ENCODE assay signal across 9 mouse cellular contexts in genomic region chr9:114767030-114767429, GRCm38 (mm10). TPM values are rescaled to one million over a fixed set of nuclear protein-coding genes. Genes with fewer than 3 reads are reported as not detected.
DNase-seq lines count a peak whose midpoint lies in the region; ATAC-seq and TF ChIP-seq lines count a peak whose summit lies in the region.
"Had no signal": no experiment of that assay in that cellular context is flagged by ENCODE, and none has a peak within 500 bp of the region (broad histone marks: within the 10 kb centered on the region; RNA-seq: fewer than 3 reads in every experiment).

No protein-coding gene starts in this region.

- H3K4me1 ChIP-seq in lung, postnatal 0 days (ENCODE audit: insufficient read depth, low read depth, low read length): no peaks in the 10 kb centered on the region
- H3K4me1 ChIP-seq in forebrain, embryonic 16.5 days (replicated peaks; ENCODE audit: control insufficient read depth, insufficient read depth, low read length): peaks cover 10% of the 10 kb centered on the region
- peaks cover 16% of the 10 kb centered on the region for H3K4me1 ChIP-seq in limb, embryonic 14.5 days (ENCODE audit: control insufficient read depth, insufficient read depth, low read length)
- H3K4me1 ChIP-seq in liver, embryonic 12.5 days: no peaks in the 10 kb centered on the region

- WGBS in lung, postnatal 0 days: 61% methylated on average over 13 of the region's 13 CpGs
- WGBS in forebrain, embryonic 16.5 days: 27% methylated on average over 13 of the region's 13 CpGs
- WGBS in limb, embryonic 14.5 days: 31% methylated on average over 13 of the region's 13 CpGs
- 86% methylated on average over 13 of the region's 13 CpGs for WGBS in liver, embryonic 12.5 days (ENCODE audit: insufficient replicate concordance)

- no peak overlapping the region for H3K9ac ChIP-seq in lung, postnatal 0 days (replicated peaks; ENCODE audit: low read depth)
- H3K9ac ChIP-seq in forebrain, embryonic 16.5 days (replicated peaks; ENCODE audit: low read depth, low read length): peak overlapping the region; percentile 29; the same call in 1 of the 2 replicates
- H3K9ac ChIP-seq in limb, embryonic 14.5 days (ENCODE audit: low read depth, low read length, severe bottlenecking): peak overlapping the region; percentile 34; the same call in 1 of the 2 replicates
- H3K9ac ChIP-seq in liver, embryonic 12.5 days: no peak overlapping the region

- H3K27ac ChIP-seq in lung, postnatal 0 days (ENCODE audit: low read length): no peak overlapping the region
- H3K27ac ChIP-seq in forebrain, embryonic 16.5 days (ENCODE audit: low read length): peak overlapping the region; percentile 33; the same call in 1 of the 2 replicates
- H3K27ac ChIP-seq in limb, embryonic 14.5 days (replicated peaks; ENCODE audit: low read depth, low read length): peak overlapping the region; percentile 80
- H3K27ac ChIP-seq in liver, embryonic 12.5 days: no peak overlapping the region
- H3K27ac ChIP-seq: macrophage had no signal

- 0 out of 2 replicates have a peak, but pooled peaks have one; percentile 16 for ATAC-seq in lung, postnatal 0 days
- peak; percentile 93 for ATAC-seq in forebrain, embryonic 16.5 days
- peak; percentile 41; the same call in 1 of the 2 replicates for ATAC-seq in limb, embryonic 14.5 days (ENCODE audit: low FRiP score, low read depth)
- ATAC-seq in liver, embryonic 12.5 days: no peak

- H3K9me3 ChIP-seq in lung, postnatal 0 days (ENCODE audit: low read length): no peaks in the 10 kb centered on the region
- H3K9me3 ChIP-seq in forebrain, embryonic 16.5 days (ENCODE audit: control insufficient read depth, low read length): no peaks in the 10 kb centered on the region
- H3K9me3 ChIP-seq in limb, embryonic 14.5 days (ENCODE audit: control insufficient read depth, low read length): no peaks in the 10 kb centered on the region
- no peaks in the 10 kb centered on the region for H3K9me3 ChIP-seq in liver, embryonic 12.5 days (replicated peaks)
- H3K9me3 ChIP-seq: heart, embryonic 13.5 days had no signal

- H3K4me3 ChIP-seq in lung, postnatal 0 days (ENCODE audit: low read depth, low read length): no peak overlapping the region
- H3K4me3 ChIP-seq in forebrain, embryonic 16.5 days (replicated peaks; ENCODE audit: low read length): no peak overlapping the region
- H3K4me3 ChIP-seq in limb, embryonic 14.5 days (replicated peaks; ENCODE audit: low read length): no peak overlapping the region
- no peak overlapping the region for H3K4me3 ChIP-seq in liver, embryonic 12.5 days
- H3K4me3 ChIP-seq: heart, embryonic 13.5 days had no signal

- TF ChIP-seq POLR2A in limb, embryonic 14.5 days (IDR thresholded peaks at IDR 0.05; ENCODE audit: borderline replicate concordance, extremely low read depth, insufficient read depth, insufficient read length): no peak

- H3K36me3 ChIP-seq in lung, postnatal 0 days (ENCODE audit: insufficient read depth, low read length): no peaks in the 10 kb centered on the region
- H3K36me3 ChIP-seq in forebrain, embryonic 16.5 days (ENCODE audit: control insufficient read depth, insufficient read depth): no peaks in the 10 kb centered on the region
- peaks cover 23% of the 10 kb centered on the region for H3K36me3 ChIP-seq in limb, embryonic 14.5 days (ENCODE audit: control insufficient read depth, insufficient read depth, low read length)
- H3K36me3 ChIP-seq in liver, embryonic 12.5 days: peaks cover 23% of the 10 kb centered on the region

- no peak for DNase-seq in lung, postnatal 0 days (ENCODE audit: low spot score)
- no peak for DNase-seq in lung, adult 18-20 months
- DNase-seq in cerebellum, adult 11-12 months: peak; percentile 78
- peak; percentile 31 for DNase-seq in limb, embryonic 14.5 days (ENCODE audit: low spot score)
- no peak for DNase-seq in heart, adult 18-20 months

- no peaks in the 10 kb centered on the region for H3K27me3 ChIP-seq in lung, postnatal 0 days (replicated peaks; ENCODE audit: insufficient read depth, low read length)
- no peaks in the 10 kb centered on the region for H3K27me3 ChIP-seq in forebrain, embryonic 16.5 days (replicated peaks; ENCODE audit: control insufficient read depth, insufficient read depth, low read length)
- H3K27me3 ChIP-seq in limb, embryonic 14.5 days (ENCODE audit: control insufficient read depth, insufficient read depth, low read length): no peaks in the 10 kb centered on the region
- no peaks in the 10 kb centered on the region for H3K27me3 ChIP-seq in liver, embryonic 12.5 days (replicated peaks)
- H3K27me3 ChIP-seq: heart, embryonic 13.5 days had no signal

- TF ChIP-seq EP300 in lung, postnatal 0 days (IDR thresholded peaks at IDR 0.05): no peak

- no peak overlapping the region for H3K4me2 ChIP-seq in lung, postnatal 0 days (replicated peaks; ENCODE audit: low read depth, low read length)
- H3K4me2 ChIP-seq in forebrain, embryonic 16.5 days (ENCODE audit: low read length): no peak overlapping the region
- H3K4me2 ChIP-seq in limb, embryonic 14.5 days (replicated peaks; ENCODE audit: low read depth, low read length, severe bottlenecking): peak overlapping the region; percentile 20; the same call in 1 of the 2 replicates
- H3K4me2 ChIP-seq in liver, embryonic 12.5 days: no peak overlapping the region
- H3K4me2 ChIP-seq: heart, embryonic 13.5 days had no signal

- TF ChIP-seq CTCF in lung, postnatal 0 days (IDR thresholded peaks at IDR 0.05): no peak

RNA-seq across cellular contexts. Expression of gene Cmtm7, which starts 14.6 kb away (rescaled TPM):
- polyA plus RNA-seq in lung, postnatal 0 days (2015; fragmentation: Nextera tagmentation; extraction: Ambion mirVana): 65.0 and 74.8 TPM in 2 replicates
- 13.9 and 14.6 TPM in 2 replicates for polyA plus RNA-seq in forebrain, embryonic 16.5 days (2015; fragmentation: Nextera tagmentation; extraction: Ambion mirVana)
- polyA plus RNA-seq in limb, embryonic 14.5 days (2012; rRNA removed): 118 and 165 TPM in 2 replicates
- 126 and 127 TPM in 2 replicates for polyA plus RNA-seq in limb, embryonic 14.5 days (2014; fragmentation: Nextera tagmentation; extraction: Ambion mirVana)
- 69.9 and 70.4 TPM in 2 replicates for polyA plus RNA-seq in liver, embryonic 12.5 days (2016; fragmentation: Nextera tagmentation; extraction: Ambion mirVana)
- 10 to 100 TPM; 13.1 TPM for total RNA-seq in heart, adult 18-20 months (2021)

RNA-seq across cellular contexts. Expression of gene Cmtm6, which starts 36.1 kb away (rescaled TPM):
- 85.5 and 88.8 TPM in 2 replicates for polyA plus RNA-seq in lung, postnatal 0 days (2015; fragmentation: Nextera tagmentation; extraction: Ambion mirVana)
- 23.2 and 30.2 TPM in 2 replicates for polyA plus RNA-seq in forebrain, embryonic 16.5 days (2015; fragmentation: Nextera tagmentation; extraction: Ambion mirVana)
- 21.9 and 23.4 TPM in 2 replicates for polyA plus RNA-seq in limb, embryonic 14.5 days (2012; rRNA removed)
- polyA plus RNA-seq in limb, embryonic 14.5 days (2014; fragmentation: Nextera tagmentation; extraction: Ambion mirVana): 40.5 and 41.0 TPM in 2 replicates
- polyA plus RNA-seq in liver, embryonic 12.5 days (2016; fragmentation: Nextera tagmentation; extraction: Ambion mirVana): 26.0 and 29.1 TPM in 2 replicates
- total RNA-seq in heart, adult 18-20 months (2021): 10 to 100 TPM; 25.0 to 29.5 TPM

Comparison
In these comparisons a context has a peak if more than half of its experiments do, and no peak if none do; other contexts are left out.
1. DNase-seq: peak in cerebellum, adult 11-12 months (single experiment) and limb, embryonic 14.5 days (single experiment); none in lung, postnatal 0 days (single experiment), lung, adult 18-20 months (0 of 2) and heart, adult 18-20 months (0 of 2).
2. H3K27ac ChIP-seq: peak in forebrain, embryonic 16.5 days (single experiment) and limb, embryonic 14.5 days (single experiment); none in lung, postnatal 0 days (single experiment) and liver, embryonic 12.5 days (single experiment).
3. H3K9ac ChIP-seq: peak in forebrain, embryonic 16.5 days (single experiment) and limb, embryonic 14.5 days (single experiment); none in lung, postnatal 0 days (single experiment) and liver, embryonic 12.5 days (single experiment).